Mouse (Mus musculus): ENCODE measurements around the gene Tcf20.

DNA sequence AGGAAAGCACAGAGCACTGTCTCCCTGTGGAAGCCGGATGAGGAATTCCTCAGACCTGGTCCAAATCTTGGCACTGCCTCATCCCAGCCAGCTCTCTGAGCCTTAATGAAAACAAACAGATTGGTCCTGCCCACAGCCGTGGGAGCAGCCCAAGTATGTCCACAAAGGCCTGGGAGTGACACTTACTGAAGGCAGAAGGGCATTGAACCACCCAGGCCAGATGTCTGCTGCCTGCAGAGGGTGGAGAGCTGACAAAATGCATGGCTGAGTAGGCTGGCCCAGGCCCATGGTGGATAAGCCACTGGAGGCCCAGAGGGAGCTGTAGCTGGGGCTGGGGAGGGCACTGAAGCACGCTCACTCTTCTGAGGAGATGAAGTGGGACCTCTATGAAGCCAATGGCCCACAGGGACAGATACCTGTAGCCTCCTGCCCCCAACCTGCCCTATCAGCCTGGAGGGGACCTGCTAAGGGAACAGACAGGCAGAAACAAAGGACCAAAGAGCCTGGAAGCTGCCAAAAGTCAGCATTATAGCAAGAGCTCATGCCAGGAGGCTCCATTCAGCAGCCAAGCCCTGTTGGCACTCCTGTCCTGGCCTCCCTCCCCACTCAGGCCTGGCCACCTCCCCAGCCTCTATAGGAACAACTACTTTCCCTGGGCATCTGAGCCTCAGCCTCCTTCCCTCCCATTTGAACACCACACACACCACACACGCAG lies 54.6 kb downstream of the Tcf20 start:
- TF ChIP-seq REST (IDR thresholded peaks at IDR 0.05; ENCODE audit: insufficient read depth, insufficient read length), result no peak
- TF ChIP-seq MAX (IDR thresholded peaks at IDR 0.05; ENCODE audit: low read depth), result no peak
- TF ChIP-seq TCF3 (IDR thresholded peaks at IDR 0.05; ENCODE audit: insufficient read length, low read depth), result no peak
- TF ChIP-seq USF1 (IDR thresholded peaks at IDR 0.05; ENCODE audit: low read depth), result no peak
- TF ChIP-seq POLR2A (IDR thresholded peaks at IDR 0.05; ENCODE audit: insufficient read length, low read depth), result no peak
- TF ChIP-seq MYOG (IDR thresholded peaks at IDR 0.05; ENCODE audit: control insufficient read depth in 1 of 3, insufficient read depth in 1 of 3, insufficient read length in 2 of 3, low read depth in 2 of 3), result no peak
- TF ChIP-seq E2F4 (IDR thresholded peaks at IDR 0.05; ENCODE audit: insufficient read depth), result no peak
- no peak for TF ChIP-seq MYOD1 (IDR thresholded peaks at IDR 0.05; ENCODE audit: control insufficient read depth in 1 of 3, insufficient read length in 2 of 3, low read depth in 2 of 3)
- no peak for TF ChIP-seq CEBPB (IDR thresholded peaks at IDR 0.05; ENCODE audit: insufficient read depth, poor library complexity, severe bottlenecking)

Measured in myocyte (in vitro differentiated cells).